Mouse (Mus musculus): ENCODE measurements around the gene Polg. TPM values are rescaled to one million over a fixed set of nuclear protein-coding genes. Genes with fewer than 3 reads are reported as not detected.
A peak's percentile ranks its signal among the peaks of the same experiment; 100 is the strongest.

Polg gene
- polyA plus RNA-seq (2015; fragmentation: Nextera tagmentation; extraction: Ambion mirVana) = 13.9 and 18.5 TPM in 2 replicates

- peak; percentile 40 for TF ChIP-seq CTCF (IDR thresholded peaks at IDR 0.05; ENCODE audit: low read depth)
- TF ChIP-seq EP300 (optimal IDR thresholded peaks at IDR 0.05) = peak; percentile 67
- peak; percentile 99 for DNase-seq (ENCODE audit: low spot score)
Observed at GRCm38 (mm10) chr7:79466053-79466901, at the start of gene Polg. Gene Polg (minus strand): TSS chr7:79466362.

GRCm38 (mm10) chr7:79515861-79516260, 49.7 kb upstream of the Polg start:
- H3K9ac ChIP-seq (ENCODE audit: low read length) = no peak overlapping the region
- peaks cover 3% of the 10 kb centered on the region; the same call in 1 of the 2 replicates for H3K4me1 ChIP-seq (replicated peaks; ENCODE audit: control insufficient read depth, insufficient read depth)
- H3K4me3 ChIP-seq (ENCODE audit: low read depth, low read length) = peak overlapping the region; percentile 38
- no peaks in the 10 kb centered on the region for H3K36me3 ChIP-seq (ENCODE audit: control insufficient read depth, insufficient read depth, low read length)
- WGBS = 58% methylated on average over 9 of the region's 9 CpGs
- peaks cover 37% of the 10 kb centered on the region for H3K27me3 ChIP-seq (ENCODE audit: control insufficient read depth, insufficient read depth, low read length)
- no peak for TF ChIP-seq CTCF (IDR thresholded peaks at IDR 0.05; ENCODE audit: low read depth)
- no peak for TF ChIP-seq EP300 (optimal IDR thresholded peaks at IDR 0.05)
- H3K4me2 ChIP-seq (replicated peaks; ENCODE audit: low read depth) = peak overlapping the region; percentile 58
- ATAC-seq (ENCODE audit: low FRiP score, low TSS enrichment) (no peak), DNase-seq (ENCODE audit: low spot score) (no peak)
- no peaks in the 10 kb centered on the region for H3K9me3 ChIP-seq (ENCODE audit: control insufficient read depth, low read length)
- no peak overlapping the region for H3K27ac ChIP-seq (replicated peaks)

More at GRCm38 (mm10) chr7:79466053-79466901, at the start of gene Polg:
- Histone ChIP-seq H3K36me3 (ENCODE audit: control insufficient read depth, insufficient read depth, low read length) (peaks cover 6% of the 10 kb centered on the region; the same call in 1 of the 2 replicates), H3K4me1 (replicated peaks; ENCODE audit: control insufficient read depth, insufficient read depth) (peaks cover 6% of the 10 kb centered on the region), H3K27me3 (ENCODE audit: control insufficient read depth, insufficient read depth, low read length) (no peaks in the 10 kb centered on the region), H3K9me3 (ENCODE audit: control insufficient read depth, low read length) (no peaks in the 10 kb centered on the region), H3K27ac (replicated peaks) (peak within 1 kb of the TSS; percentile 94), H3K4me2 (replicated peaks; ENCODE audit: low read depth) (peak within 1 kb of the TSS; percentile 88), H3K4me3 (ENCODE audit: low read depth, low read length) (peak within 1 kb of the TSS; percentile 95), H3K9ac (ENCODE audit: low read length) (peak within 1 kb of the TSS; percentile 93)
- ATAC-seq (ENCODE audit: low FRiP score, low TSS enrichment) = peak; percentile 98
- under 1% methylated on average over 75 of the region's 76 CpGs for WGBS

- H3K9ac ChIP-seq (ENCODE audit: low read length) = 0 out of 2 replicates have a peak overlapping the region, but pooled peaks have one; percentile 31
Observed at GRCm38 (mm10) chr7:79515221-79515743, 49.1 kb upstream of the Polg start.

GRCm38 (mm10) chr7:79514361-79514881, 48.3 kb upstream of the Polg start:
- no peak for ATAC-seq (ENCODE audit: low FRiP score, low TSS enrichment)
- Histone ChIP-seq H3K4me1 (replicated peaks; ENCODE audit: control insufficient read depth, insufficient read depth) (peaks cover 3% of the 10 kb centered on the region; the same call in 1 of the 2 replicates), H3K36me3 (ENCODE audit: control insufficient read depth, insufficient read depth, low read length) (no peaks in the 10 kb centered on the region), H3K27me3 (ENCODE audit: control insufficient read depth, insufficient read depth, low read length) (peaks cover 37% of the 10 kb centered on the region), H3K9ac (ENCODE audit: low read length) (no peak overlapping the region), H3K27ac (replicated peaks) (no peak overlapping the region), H3K4me3 (ENCODE audit: low read depth, low read length) (no peak overlapping the region), H3K4me2 (replicated peaks; ENCODE audit: low read depth) (no peak overlapping the region), H3K9me3 (ENCODE audit: control insufficient read depth, low read length) (no peaks in the 10 kb centered on the region)
- WGBS = 4% methylated on average over 20 of the region's 20 CpGs
- no peak for DNase-seq (ENCODE audit: low spot score)
- TF ChIP-seq EP300 (optimal IDR thresholded peaks at IDR 0.05) = no peak
- TF ChIP-seq CTCF (IDR thresholded peaks at IDR 0.05; ENCODE audit: low read depth) = no peak

More at GRCm38 (mm10) chr7:79515221-79515743, 49.1 kb upstream of the Polg start:
- Histone ChIP-seq H3K4me2 (replicated peaks; ENCODE audit: low read depth) (peak overlapping the region; percentile 58), H3K27ac (replicated peaks) (no peak overlapping the region), H3K4me1 (replicated peaks; ENCODE audit: control insufficient read depth, insufficient read depth) (peaks cover 3% of the 10 kb centered on the region; the same call in 1 of the 2 replicates), H3K27me3 (ENCODE audit: control insufficient read depth, insufficient read depth, low read length) (peaks cover 37% of the 10 kb centered on the region), H3K4me3 (ENCODE audit: low read depth, low read length) (peak overlapping the region; percentile 38), H3K36me3 (ENCODE audit: control insufficient read depth, insufficient read depth, low read length) (no peaks in the 10 kb centered on the region), H3K9me3 (ENCODE audit: control insufficient read depth, low read length) (no peaks in the 10 kb centered on the region)
- ATAC-seq (ENCODE audit: low FRiP score, low TSS enrichment) = no peak
- WGBS = 2% methylated on average over 44 of the region's 57 CpGs
- no peak for DNase-seq (ENCODE audit: low spot score)
- no peak for TF ChIP-seq EP300 (optimal IDR thresholded peaks at IDR 0.05)
- TF ChIP-seq CTCF (IDR thresholded peaks at IDR 0.05; ENCODE audit: low read depth) = no peak

GRCm38 (mm10) chr7:79513466-79513865, 47.3 kb upstream of the Polg start:
- WGBS = 19% methylated on average over 2 of the region's 2 CpGs

More at GRCm38 (mm10) chr7:79513466-79513865, 47.3 kb upstream of the Polg start:
- Histone ChIP-seq H3K27ac (replicated peaks) (no peak overlapping the region), H3K27me3 (ENCODE audit: control insufficient read depth, insufficient read depth, low read length) (peaks cover 41% of the 10 kb centered on the region), H3K4me2 (replicated peaks; ENCODE audit: low read depth) (no peak overlapping the region), H3K9me3 (ENCODE audit: control insufficient read depth, low read length) (no peaks in the 10 kb centered on the region), H3K4me1 (replicated peaks; ENCODE audit: control insufficient read depth, insufficient read depth) (peaks cover 3% of the 10 kb centered on the region; the same call in 1 of the 2 replicates), H3K9ac (ENCODE audit: low read length) (no peak overlapping the region), H3K36me3 (ENCODE audit: control insufficient read depth, insufficient read depth, low read length) (no peaks in the 10 kb centered on the region), H3K4me3 (ENCODE audit: low read depth, low read length) (no peak overlapping the region)
- DNase-seq (ENCODE audit: low spot score) (no peak), ATAC-seq (ENCODE audit: low FRiP score, low TSS enrichment) (no peak)
- TF ChIP-seq EP300 (optimal IDR thresholded peaks at IDR 0.05) (no peak), CTCF (IDR thresholded peaks at IDR 0.05; ENCODE audit: low read depth) (no peak)

Data from stomach, postnatal 0 days (tissue).